In the genomic region with DNA sequence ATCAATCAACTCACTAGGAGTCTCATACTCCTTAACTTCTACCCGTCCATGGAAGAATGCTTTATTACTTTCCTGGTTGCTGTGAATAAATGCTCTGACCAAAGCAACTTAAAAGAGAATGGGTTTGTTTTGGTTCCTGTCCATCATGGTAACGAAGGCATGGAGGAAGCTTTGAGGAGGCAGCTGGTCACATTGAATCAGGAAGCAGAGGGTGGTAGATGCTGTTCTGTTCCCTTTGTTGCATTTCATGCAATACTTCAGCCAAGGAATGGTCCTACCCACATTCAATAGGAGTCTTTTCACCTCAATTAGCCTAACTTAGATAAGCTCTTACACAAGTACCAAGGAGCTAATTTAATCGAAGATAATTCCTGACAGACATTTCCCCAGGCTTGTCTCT, we compare ENCODE assay signal across 33 mouse cellular contexts. TPM values are rescaled to one million over a fixed set of nuclear protein-coding genes. Genes with fewer than 3 reads are reported as not detected.
DNase-seq lines count a peak whose midpoint lies in the region; ATAC-seq lines count a peak whose summit lies in the region.
"Had no signal": no experiment of that assay in that cellular context is flagged by ENCODE, and none has a peak within 500 bp of the region (broad histone marks: within the 10 kb centered on the region; RNA-seq: fewer than 3 reads in every experiment).

No protein-coding gene starts in this region.

- H3K4me2 ChIP-seq in embryonic facial prominence, embryonic 11.5 days (ENCODE audit: low read depth, low read length), result no peak overlapping the region
- no peak overlapping the region for H3K4me2 ChIP-seq in forebrain, embryonic 13.5 days
- no peak overlapping the region for H3K4me2 ChIP-seq in forebrain, embryonic 15.5 days (replicated peaks)
- H3K4me2 ChIP-seq: embryonic facial prominence, embryonic 13.5 days; heart, embryonic 15.5 days; hindbrain, embryonic 13.5 days; intestine, embryonic 15.5 days; kidney, embryonic 15.5 days had no signal

- H3K4me1 ChIP-seq in embryonic facial prominence, embryonic 11.5 days (ENCODE audit: control insufficient read depth, insufficient read depth, low read length), result no peaks in the 10 kb centered on the region
- H3K4me1 ChIP-seq in embryonic facial prominence, embryonic 10.5 days, result peaks cover 17% of the 10 kb centered on the region
- peaks cover 20% of the 10 kb centered on the region for H3K4me1 ChIP-seq in forebrain, embryonic 13.5 days
- H3K4me1 ChIP-seq in forebrain, embryonic 15.5 days, result peaks cover 17% of the 10 kb centered on the region
- peaks cover 5% of the 10 kb centered on the region; the same call in 1 of the 2 replicates for H3K4me1 ChIP-seq in heart, embryonic 10.5 days
- H3K4me1 ChIP-seq: intestine, embryonic 15.5 days had no signal

- peak; percentile 11 for DNase-seq in embryonic facial prominence, embryonic 11.5 days (ENCODE audit: low spot score)
- no peak for DNase-seq in embryonic facial prominence, embryonic 10.5 days (ENCODE audit: low spot score)
- peak; percentile 4 for DNase-seq in embryo, embryonic 11 days
- DNase-seq in adipocyte (ENCODE audit: low spot score), result no peak
- no peak for DNase-seq in heart, embryonic 10.5 days (ENCODE audit: low spot score)
- DNase-seq: adrenal gland, postnatal 10 days; adrenal gland, postnatal 36 days; B cell, adult 2 months; cerebellum, adult 11 months; cerebellum, adult 8-10 months; cerebellum, postnatal 10 days; cerebellum, postnatal 36 days; gastrocnemius, adult 2 months; gastrocnemius, postnatal 14 days; heart, adult 11 months; heart, postnatal 10 days; heart, postnatal 36 days; kidney, adult 11 months; kidney, adult 8-10 months had no signal

- H3K36me3 ChIP-seq in embryonic facial prominence, embryonic 11.5 days (replicated peaks; ENCODE audit: control insufficient read depth, insufficient read depth, low read depth, low read length), result no peaks in the 10 kb centered on the region
- H3K36me3 ChIP-seq in embryonic facial prominence, embryonic 10.5 days (replicated peaks), result peaks cover 15% of the 10 kb centered on the region
- H3K36me3 ChIP-seq in forebrain, embryonic 13.5 days (ENCODE audit: poor library complexity, severe bottlenecking), result no peaks in the 10 kb centered on the region
- H3K36me3 ChIP-seq in forebrain, embryonic 15.5 days, result peaks cover 2% of the 10 kb centered on the region; the same call in 1 of the 2 replicates
- H3K36me3 ChIP-seq in heart, embryonic 10.5 days, result peaks cover 6% of the 10 kb centered on the region; the same call in 1 of the 2 replicates
- H3K36me3 ChIP-seq: heart, embryonic 15.5 days; hindbrain, embryonic 13.5 days; intestine, embryonic 15.5 days had no signal

- no peak for ATAC-seq in embryonic facial prominence, embryonic 11.5 days (replicated peaks; ENCODE audit: insufficient number of reproducible peaks, low FRiP score, low TSS enrichment, low read depth)
- peak; percentile 34; the same call in 1 of the 2 replicates for ATAC-seq in forebrain, embryonic 13.5 days
- ATAC-seq in forebrain, embryonic 15.5 days (replicated peaks), result no peak
- ATAC-seq: activated CD4-positive, CD25-positive, alpha-beta regulatory T cell, adult 4 months; hindbrain, embryonic 16.5 days; intestine, embryonic 15.5 days had no signal

- no peaks in the 10 kb centered on the region for H3K27me3 ChIP-seq in embryonic facial prominence, embryonic 11.5 days (ENCODE audit: control insufficient read depth, insufficient read depth, low read length)
- peaks cover 33% of the 10 kb centered on the region for H3K27me3 ChIP-seq in embryonic facial prominence, embryonic 10.5 days (replicated peaks; ENCODE audit: low read depth, poor library complexity, severe bottlenecking)
- H3K27me3 ChIP-seq in forebrain, embryonic 13.5 days, result peaks cover 12% of the 10 kb centered on the region; the same call in 1 of the 2 replicates
- no peaks in the 10 kb centered on the region for H3K27me3 ChIP-seq in forebrain, embryonic 15.5 days
- no peaks in the 10 kb centered on the region for H3K27me3 ChIP-seq in heart, embryonic 10.5 days (ENCODE audit: insufficient read depth, poor library complexity, severe bottlenecking)
- H3K27me3 ChIP-seq: CH12.LX; heart, embryonic 12.5 days; heart, embryonic 15.5 days had no signal

- H3K9me3 ChIP-seq in embryonic facial prominence, embryonic 11.5 days (replicated peaks; ENCODE audit: control insufficient read depth, low read length), result no peaks in the 10 kb centered on the region
- no peaks in the 10 kb centered on the region for H3K9me3 ChIP-seq in embryonic facial prominence, embryonic 10.5 days
- no peaks in the 10 kb centered on the region for H3K9me3 ChIP-seq in forebrain, embryonic 13.5 days (replicated peaks)
- no peaks in the 10 kb centered on the region for H3K9me3 ChIP-seq in forebrain, embryonic 15.5 days
- H3K9me3 ChIP-seq in heart, embryonic 10.5 days, result no peaks in the 10 kb centered on the region
- H3K9me3 ChIP-seq: embryonic facial prominence, embryonic 13.5 days; G1E; heart, embryonic 12.5 days; heart, embryonic 15.5 days; hindbrain, embryonic 10.5 days; hindbrain, embryonic 13.5 days; intestine, embryonic 15.5 days; kidney, embryonic 15.5 days had no signal

- H3K27ac ChIP-seq in embryonic facial prominence, embryonic 11.5 days (replicated peaks; ENCODE audit: low read depth, low read length), result no peak overlapping the region
- no peak overlapping the region for H3K27ac ChIP-seq in embryonic facial prominence, embryonic 10.5 days (replicated peaks)
- H3K27ac ChIP-seq in forebrain, embryonic 13.5 days, result no peak overlapping the region
- no peak overlapping the region for H3K27ac ChIP-seq in forebrain, embryonic 15.5 days (replicated peaks)
- no peak overlapping the region for H3K27ac ChIP-seq in heart, embryonic 10.5 days
- H3K27ac ChIP-seq: embryonic facial prominence, embryonic 13.5 days; gastrocnemius, adult 2 months; heart, embryonic 15.5 days; hindbrain, embryonic 10.5 days; hindbrain, embryonic 13.5 days; intestine, embryonic 15.5 days; kidney, embryonic 15.5 days had no signal

- 40% methylated on average over 3 of the region's 3 CpGs for WGBS in embryonic facial prominence, embryonic 11.5 days
- WGBS in embryonic facial prominence, embryonic 10.5 days, result 33% methylated on average over 3 of the region's 3 CpGs
- 14% methylated on average over 3 of the region's 3 CpGs for WGBS in forebrain, embryonic 13.5 days
- 14% methylated on average over 3 of the region's 3 CpGs for WGBS in forebrain, embryonic 15.5 days
- 38% methylated on average over 3 of the region's 3 CpGs for WGBS in heart, embryonic 10.5 days

- H3K4me3 ChIP-seq in embryonic facial prominence, embryonic 11.5 days (ENCODE audit: low read depth, low read length), result no peak overlapping the region
- no peak overlapping the region for H3K4me3 ChIP-seq in embryonic facial prominence, embryonic 10.5 days
- H3K4me3 ChIP-seq in forebrain, embryonic 13.5 days, result no peak overlapping the region
- H3K4me3 ChIP-seq in forebrain, embryonic 15.5 days, result no peak overlapping the region
- no peak overlapping the region for H3K4me3 ChIP-seq in heart, embryonic 10.5 days
- H3K4me3 ChIP-seq: embryonic facial prominence, embryonic 13.5 days; erythroblast, embryonic 14.5 days; gastrocnemius, adult 2 months; heart, embryonic 12.5 days; heart, embryonic 15.5 days; hindbrain, embryonic 10.5 days; hindbrain, embryonic 13.5 days; intestine, embryonic 15.5 days; kidney, embryonic 15.5 days had no signal

- no peak overlapping the region for H3K9ac ChIP-seq in embryonic facial prominence, embryonic 11.5 days (replicated peaks; ENCODE audit: low read length)
- H3K9ac ChIP-seq in forebrain, embryonic 13.5 days, result no peak overlapping the region
- H3K9ac ChIP-seq in forebrain, embryonic 15.5 days (replicated peaks), result no peak overlapping the region
- H3K9ac ChIP-seq: embryonic facial prominence, embryonic 13.5 days; heart, embryonic 12.5 days; heart, embryonic 15.5 days; hindbrain, embryonic 13.5 days; intestine, embryonic 15.5 days; kidney, embryonic 15.5 days had no signal

RNA-seq across cellular contexts. Expression of a gene that starts 5.3 kb away (rescaled TPM):
- 720 and 723 TPM in 2 replicates for polyA plus RNA-seq in embryonic facial prominence, embryonic 11.5 days (2014; fragmentation: Nextera tagmentation; extraction: Ambion mirVana)
- 691 TPM in 2 replicates for polyA plus RNA-seq in embryonic facial prominence, embryonic 10.5 days (2016; fragmentation: Nextera tagmentation; extraction: Ambion mirVana)
- polyA plus RNA-seq in forebrain, embryonic 13.5 days (2015; fragmentation: Nextera tagmentation; extraction: Ambion mirVana), result 649 and 658 TPM in 2 replicates
- 564 and 580 TPM in 2 replicates for polyA plus RNA-seq in forebrain, embryonic 15.5 days (2015; fragmentation: Nextera tagmentation; extraction: Ambion mirVana)
- polyA plus RNA-seq in heart, embryonic 10.5 days (2016; fragmentation: Nextera tagmentation; extraction: Ambion mirVana), result 809 and 1,033 TPM in 2 replicates

RNA-seq across cellular contexts. Expression of a gene that starts 30.5 kb away (rescaled TPM):
- polyA plus RNA-seq in embryonic facial prominence, embryonic 11.5 days (2014; fragmentation: Nextera tagmentation; extraction: Ambion mirVana), result 678 and 760 TPM in 2 replicates
- polyA plus RNA-seq in embryonic facial prominence, embryonic 10.5 days (2016; fragmentation: Nextera tagmentation; extraction: Ambion mirVana), result 471 and 531 TPM in 2 replicates
- 385 and 419 TPM in 2 replicates for polyA plus RNA-seq in forebrain, embryonic 13.5 days (2015; fragmentation: Nextera tagmentation; extraction: Ambion mirVana)
- 319 and 325 TPM in 2 replicates for polyA plus RNA-seq in forebrain, embryonic 15.5 days (2015; fragmentation: Nextera tagmentation; extraction: Ambion mirVana)
- polyA plus RNA-seq in heart, embryonic 10.5 days (2016; fragmentation: Nextera tagmentation; extraction: Ambion mirVana), result 514 and 610 TPM in 2 replicates

Comparison
In these comparisons a context has a peak if more than half of its experiments do, and no peak if none do; other contexts are left out.
1. DNase-seq: peak in embryonic facial prominence, embryonic 11.5 days (single experiment) and embryo, embryonic 11 days (single experiment); none in embryonic facial prominence, embryonic 10.5 days (single experiment), adipocyte (single experiment) and heart, embryonic 10.5 days (single experiment).